Mouse (Mus musculus) C2C12 (cell line): ENCODE data around the gene Gmds.
A peak's percentile ranks its signal among the peaks of the same experiment; 100 is the strongest.

ENCODE experiments used
- CTCF ChIP-seq: IDR thresholded peaks from one replicate; pipeline ENCODE4 v1.5.1; 2011; ENCODE audit not compliant: control insufficient read depth, insufficient read depth, insufficient read length
- MAX ChIP-seq: IDR thresholded peaks from one replicate; pipeline ENCODE4 v1.6.1; 2011; ENCODE audit warnings: mild to moderate bottlenecking, control low read depth
- USF1 ChIP-seq: IDR thresholded peaks from one replicate; pipeline ENCODE4 v1.6.1; 2011; ENCODE audit warnings: low read depth, mild to moderate bottlenecking, control low read depth, moderate library complexity

DNA sequence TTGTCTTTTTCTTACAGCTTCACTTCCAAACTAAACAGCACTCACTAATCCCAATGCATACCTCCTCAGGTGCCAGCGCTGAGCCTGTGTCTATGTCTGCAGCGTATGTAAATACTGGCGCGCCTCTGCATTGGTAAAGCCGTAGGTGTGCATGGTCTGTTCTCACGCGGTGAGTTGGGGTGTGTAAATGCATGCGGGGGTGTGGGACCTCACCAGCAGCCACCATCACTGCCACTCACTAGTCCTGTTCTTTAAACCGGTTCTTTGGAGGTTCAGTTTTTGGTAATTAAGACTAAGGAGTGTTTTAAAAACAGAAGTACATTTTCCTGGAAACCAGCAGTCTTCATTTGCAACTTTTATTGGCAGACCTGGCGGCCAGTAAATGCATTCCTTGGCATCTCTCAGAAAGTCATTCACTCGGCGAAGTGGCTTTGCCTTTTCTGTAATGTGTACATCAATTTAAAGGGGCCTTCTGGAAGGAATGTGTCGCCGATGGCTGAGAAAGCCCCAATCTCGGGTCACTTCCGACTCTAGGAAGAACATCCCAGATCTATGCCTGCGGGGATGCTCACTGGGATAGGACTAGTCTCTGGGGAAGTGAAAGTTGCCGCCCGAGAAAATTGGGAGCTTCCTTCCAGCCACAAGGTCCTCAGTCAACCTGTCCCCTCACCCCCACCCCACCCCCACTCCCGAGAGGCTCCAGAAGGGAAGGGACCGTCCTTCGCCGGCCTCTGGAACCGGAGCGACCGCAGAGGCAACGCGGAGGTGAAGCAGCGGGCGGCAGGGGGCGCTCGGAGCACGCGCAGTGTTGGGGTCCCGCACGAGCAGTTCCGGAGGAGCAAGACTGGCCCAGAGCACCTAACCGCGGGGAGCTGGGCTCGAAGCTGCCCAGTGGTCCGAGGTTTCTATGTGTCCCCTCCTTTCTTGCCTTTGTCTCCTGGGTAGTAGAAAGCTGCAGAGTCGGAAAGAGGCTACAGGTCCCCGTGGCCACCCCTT lies 537.7 kb downstream of the Gmds start:
- peak; percentile 97 for TF ChIP-seq CTCF
- TF ChIP-seq USF1: no peak
- TF ChIP-seq MAX: no peak
